Mouse (Mus musculus) cerebellum, adult (tissue): ENCODE measurements around the gene Ppfia2.
A peak's percentile ranks its signal among the peaks of the same experiment; 100 is the strongest.

Experiments used
- ATAC-seq: cut with Nextera tagmentation; 2 replicates; pipeline ENCODE4 v1.9.2; 2017; ENCODE audit warnings: mild to moderate bottlenecking, moderate library complexity, mixed read lengths; ENCODE audit not compliant: insufficient number of reproducible peaks, low FRiP score, low TSS enrichment

Gene Ppfia2

DNA sequence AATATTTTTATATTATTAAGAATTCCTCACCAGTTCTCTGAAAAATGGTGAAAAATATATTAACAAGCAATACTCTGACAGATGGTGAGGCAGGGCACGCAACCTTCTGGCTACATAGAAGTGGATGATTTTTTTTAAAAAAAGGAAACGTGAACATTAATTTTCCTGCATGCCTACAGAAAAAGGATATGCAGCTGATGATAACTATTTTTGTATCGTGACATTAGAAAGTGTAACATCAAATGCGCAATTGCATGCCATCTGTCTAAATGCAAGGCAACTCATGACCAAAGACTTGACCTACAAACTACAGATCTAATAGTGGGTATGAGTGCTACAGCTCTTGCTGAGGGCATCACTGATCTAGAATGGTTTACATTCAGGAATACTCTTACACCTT is 182.1 kb downstream of the Ppfia2 start:
- no peak for ATAC-seq

DNA sequence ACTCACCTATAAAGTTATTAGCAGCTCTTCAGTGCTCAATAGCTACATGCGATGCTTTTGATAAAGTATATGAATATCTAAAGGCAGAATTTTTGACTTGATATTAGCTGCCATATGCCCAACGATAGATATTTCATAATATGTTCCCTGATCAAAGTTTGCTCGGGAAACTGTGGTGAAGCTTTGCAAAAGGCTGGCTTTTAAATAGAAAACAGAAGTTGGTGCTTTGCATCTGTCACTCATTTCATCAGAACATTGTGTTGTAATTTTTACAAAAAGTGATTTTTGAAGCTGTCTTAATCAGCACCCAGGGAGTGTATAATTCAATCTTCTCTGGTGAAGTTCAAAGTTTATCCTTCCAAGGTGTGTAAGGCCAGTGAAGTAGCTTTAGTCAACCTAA is 195.1 kb downstream of the Ppfia2 start:
- ATAC-seq: no peak

DNA sequence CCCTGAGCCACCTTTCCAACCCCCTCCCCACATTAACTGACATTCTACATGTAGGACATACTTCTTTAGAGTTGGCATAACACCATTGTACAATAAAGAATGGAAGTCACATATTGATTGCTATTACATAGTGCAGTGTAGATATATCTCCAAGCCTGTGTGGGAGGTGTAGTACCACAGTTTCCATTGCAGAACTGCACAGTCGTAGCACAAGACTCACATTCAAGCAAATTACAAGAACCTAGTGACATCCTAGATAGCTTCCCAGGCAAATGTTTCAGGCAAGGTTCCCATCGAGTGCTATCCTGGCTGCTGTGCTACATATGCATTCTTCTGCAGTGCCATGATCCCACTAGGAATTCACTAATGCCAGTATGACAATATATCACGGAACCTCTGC is 200.0 kb downstream of the Ppfia2 start:
- ATAC-seq: no peak

DNA sequence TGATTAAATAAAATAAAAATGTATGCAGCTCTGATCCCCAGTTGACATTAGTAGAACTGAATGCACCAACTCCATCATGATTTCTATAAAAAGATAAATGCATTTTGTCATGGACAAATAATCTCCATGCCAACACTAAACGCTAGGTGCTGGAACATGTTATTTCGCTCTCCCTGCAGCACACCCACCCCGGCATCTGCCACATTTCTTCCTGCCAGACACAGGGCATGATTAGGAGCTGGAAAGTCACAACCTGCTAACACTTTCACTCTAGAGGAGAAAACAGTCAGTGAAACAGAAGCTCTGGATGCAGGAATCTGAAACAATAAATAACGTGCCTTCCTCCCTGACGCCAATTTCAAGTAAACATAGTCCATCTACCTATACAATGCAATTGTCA is 211.3 kb downstream of the Ppfia2 start:
- peak; percentile 93 for ATAC-seq

DNA sequence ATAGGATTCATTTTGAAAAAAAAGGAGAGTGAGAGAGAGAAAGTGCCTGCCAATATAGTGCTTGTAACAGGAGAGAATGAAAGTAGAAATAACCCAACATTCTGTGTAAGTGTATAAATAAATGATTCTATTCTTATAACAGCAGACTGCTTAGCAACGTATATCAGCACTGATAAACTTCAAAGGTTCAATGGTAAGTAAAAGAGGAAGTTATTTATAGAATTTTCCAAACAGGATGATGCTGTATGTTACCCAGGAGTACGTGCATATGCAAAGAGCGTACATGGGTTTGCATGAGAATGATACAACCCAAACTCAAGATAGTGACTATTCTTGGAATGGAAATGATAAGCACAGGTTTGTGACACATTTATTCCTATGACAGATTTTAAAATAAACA is 215.4 kb downstream of the Ppfia2 start:
- no peak for ATAC-seq

DNA sequence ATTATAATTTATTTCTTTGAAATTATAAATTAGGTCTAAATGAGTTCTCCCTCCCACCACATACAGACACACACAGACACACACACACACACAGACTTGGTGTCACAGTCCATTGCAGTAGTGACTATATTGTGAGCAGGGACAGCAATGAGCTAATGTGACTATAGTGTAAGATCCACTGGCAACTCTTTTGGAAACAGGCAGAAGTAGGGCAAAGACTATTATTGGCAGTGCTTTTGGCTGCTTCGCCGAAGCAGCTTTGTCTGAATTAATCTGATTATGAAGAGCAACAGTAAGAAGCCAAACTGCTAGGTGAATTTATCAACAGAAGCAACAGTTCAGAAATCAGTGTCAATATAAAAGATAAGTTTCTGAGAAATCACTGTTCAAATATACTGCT is 249.8 kb downstream of the Ppfia2 start:
- ATAC-seq: peak; percentile 90

DNA sequence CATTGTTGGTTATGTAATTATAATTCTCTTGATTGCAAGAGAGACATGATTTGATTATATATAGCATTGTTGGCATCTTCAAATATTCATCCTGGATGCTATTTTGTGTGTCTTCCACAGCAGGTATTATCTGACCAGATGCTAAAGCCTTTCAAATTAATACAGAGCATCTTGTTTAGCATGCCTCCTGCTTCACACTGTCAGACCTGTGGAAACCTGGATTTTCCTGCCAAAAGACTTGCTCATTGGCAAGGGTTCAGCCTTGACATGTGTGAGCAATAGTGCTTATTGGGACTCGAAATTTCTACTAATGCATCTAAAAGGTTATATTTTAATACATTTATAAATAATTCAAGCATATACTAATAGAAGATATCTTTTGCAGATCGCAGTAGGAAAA is 262.1 kb downstream of the Ppfia2 start:
- ATAC-seq: peak; percentile 97

DNA sequence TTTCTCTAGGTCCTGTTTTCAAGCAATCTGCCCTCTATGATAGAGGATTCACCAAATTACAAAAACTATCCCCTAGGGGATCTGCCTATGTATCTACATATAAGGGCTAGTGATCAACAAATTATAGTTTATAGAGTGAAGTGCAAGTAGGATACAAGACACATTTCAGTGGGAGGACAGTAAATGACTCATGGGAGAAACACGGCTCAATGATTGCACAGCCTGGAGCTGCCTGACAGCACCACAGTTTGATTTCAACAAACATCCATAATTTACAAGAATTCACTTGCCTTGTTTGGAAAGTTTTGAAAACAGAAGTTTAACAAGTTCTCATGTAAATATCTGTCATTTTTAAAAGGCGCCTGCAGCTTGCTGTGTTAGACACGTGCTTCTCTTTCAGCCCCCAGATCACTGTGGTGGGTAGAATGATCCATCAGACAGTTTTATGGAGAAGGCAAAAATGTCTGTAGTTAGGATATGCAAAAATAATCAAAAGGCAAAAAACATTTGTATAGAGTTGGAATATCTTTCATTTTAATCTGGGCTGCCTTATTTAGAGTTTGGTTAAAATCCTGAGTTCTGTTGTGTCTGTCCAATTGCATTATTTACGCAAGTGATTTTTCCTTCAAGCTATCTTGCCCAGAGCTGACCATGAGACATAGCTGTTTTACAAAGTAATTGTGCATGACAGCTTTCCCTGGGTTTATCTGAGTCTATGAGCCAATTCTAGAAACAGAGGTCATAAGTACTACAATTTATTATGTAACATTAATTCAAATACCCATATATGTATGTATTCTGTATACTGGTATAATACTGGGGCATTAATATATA is 266.3 kb downstream of the Ppfia2 start:
- ATAC-seq: no peak

DNA sequence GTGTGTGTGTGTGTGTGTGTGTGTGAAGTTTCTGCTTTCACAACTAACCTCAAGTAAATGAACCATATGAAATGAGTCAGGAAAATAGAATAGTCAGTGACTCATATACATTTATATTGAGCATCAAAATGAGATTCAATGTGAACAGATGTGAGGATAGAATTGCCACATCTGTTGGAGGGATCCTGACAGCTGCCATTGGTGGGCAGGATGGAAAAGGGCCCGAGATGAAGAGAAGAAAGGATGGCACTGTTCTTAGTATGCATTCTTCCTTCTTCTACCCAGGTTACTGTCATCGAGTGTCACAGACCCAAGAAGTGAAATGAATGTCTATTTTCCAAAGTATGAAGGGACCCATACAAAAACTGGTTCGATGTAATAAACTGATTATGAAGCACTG is 268.1 kb downstream of the Ppfia2 start:
- no peak for ATAC-seq

DNA sequence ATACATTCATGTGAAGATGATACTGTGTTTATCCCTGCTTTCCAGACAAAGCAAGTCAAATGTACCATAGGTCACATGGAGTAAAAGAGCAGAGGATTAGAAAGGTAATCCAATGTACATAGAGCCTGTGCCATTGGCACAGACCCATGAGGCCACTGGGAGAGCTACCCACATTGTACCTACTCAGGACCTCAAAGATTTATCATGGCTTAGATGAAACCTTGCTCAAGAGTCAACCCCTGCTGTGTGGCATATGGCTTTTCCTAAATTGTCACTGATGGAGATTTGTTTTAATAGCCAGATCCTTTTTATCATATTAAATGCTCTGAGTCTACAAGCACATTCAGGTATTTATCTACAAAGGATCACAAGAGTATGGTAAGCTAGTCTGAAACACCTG is 274.8 kb downstream of the Ppfia2 start:
- ATAC-seq: peak; percentile 78

DNA sequence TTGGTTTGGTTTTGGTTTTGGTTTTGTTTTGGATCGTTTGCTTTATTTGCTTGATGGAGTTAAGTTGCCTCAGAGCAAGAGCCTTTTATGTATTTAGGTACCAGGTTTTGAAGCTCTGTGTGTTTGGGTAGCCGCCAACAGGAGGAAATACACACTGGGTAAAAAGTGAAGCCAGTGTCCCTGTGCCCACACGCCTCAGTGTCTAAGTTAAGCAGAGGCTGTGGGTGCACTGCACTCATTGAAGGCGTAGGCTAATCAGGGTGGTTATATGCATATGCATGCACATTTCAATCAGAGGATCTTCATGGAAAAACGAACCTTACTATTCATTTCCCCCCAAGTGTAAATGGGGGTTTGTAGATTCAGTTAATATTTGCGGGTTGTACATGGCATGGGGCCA is 290.9 kb downstream of the Ppfia2 start:
- ATAC-seq: peak; percentile 96

DNA sequence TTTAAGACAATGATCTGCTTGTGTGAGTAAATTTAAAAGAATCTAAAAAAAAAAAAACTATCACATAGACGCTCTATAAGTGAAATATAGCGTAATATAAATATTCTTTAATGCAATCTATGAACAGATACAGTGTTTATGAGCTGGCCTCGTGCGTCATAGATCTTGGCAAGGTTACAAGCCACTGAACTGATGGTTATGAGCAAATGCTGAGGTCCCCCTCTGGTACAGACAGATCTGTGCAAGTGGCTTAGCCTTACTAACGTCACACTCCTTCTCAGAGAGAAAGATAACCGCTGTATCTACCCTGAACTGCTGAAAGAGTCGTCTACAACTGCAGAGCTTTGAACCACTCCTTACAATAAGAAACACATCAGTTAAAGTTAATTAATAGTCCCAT is 293.6 kb downstream of the Ppfia2 start:
- no peak for ATAC-seq

DNA sequence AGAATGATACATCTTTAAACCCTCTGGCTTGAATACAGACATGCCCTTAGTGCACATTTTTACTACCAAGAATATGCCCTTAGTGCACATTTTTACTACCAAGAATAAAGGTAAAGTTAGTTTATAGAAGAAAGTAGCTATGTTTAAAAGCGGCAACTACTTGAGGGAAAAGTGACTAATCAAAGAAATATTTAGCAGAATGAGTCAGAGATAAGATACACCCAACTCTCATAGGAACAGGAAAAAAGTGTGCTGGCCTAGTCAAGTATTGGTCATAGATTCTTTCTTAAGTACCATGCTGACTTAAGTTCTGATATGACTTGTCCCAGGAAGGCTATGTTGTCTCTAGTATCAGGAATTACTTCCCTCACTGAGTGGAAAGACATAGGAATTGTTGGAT is 305.4 kb downstream of the Ppfia2 start:
- no peak for ATAC-seq

DNA sequence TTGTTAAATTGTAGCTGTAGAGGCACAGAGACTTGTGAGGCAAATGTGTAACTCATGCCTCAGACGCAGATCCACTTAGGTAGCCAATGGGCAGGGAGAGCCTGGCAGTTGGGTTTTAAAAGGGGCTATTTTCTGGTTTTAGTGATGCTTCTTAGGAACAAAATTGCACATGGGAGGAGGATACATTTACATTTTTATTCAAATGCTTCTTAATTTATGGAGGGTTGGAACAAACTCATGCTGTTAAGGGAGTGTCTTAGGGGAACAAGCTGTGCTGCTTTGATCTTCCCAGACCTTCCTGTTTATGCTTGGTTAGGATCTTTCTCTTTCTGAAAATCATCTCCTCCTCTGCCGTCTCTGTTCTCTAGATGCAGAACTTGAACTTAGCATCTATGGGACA is 345.3 kb downstream of the Ppfia2 start:
- ATAC-seq: no peak

DNA sequence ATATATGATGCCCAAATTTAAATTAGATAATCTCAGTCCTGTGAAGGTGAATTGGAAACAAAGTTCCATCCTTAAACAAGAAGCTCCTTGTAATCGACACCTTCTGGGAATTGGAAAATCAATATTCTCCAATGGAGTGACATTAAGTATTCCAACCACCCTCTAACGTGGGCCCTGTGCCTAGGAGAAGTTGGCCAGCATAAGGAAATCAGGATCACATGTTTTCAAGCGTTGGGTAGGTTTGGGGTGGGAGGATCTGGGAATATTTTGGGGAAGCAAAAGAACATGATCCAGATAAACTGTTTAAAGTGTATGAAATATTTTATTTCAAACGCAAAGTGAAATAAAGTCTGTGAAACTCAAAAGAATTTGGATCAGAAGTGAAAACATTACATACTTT is 348.2 kb downstream of the Ppfia2 start:
- ATAC-seq: no peak

DNA sequence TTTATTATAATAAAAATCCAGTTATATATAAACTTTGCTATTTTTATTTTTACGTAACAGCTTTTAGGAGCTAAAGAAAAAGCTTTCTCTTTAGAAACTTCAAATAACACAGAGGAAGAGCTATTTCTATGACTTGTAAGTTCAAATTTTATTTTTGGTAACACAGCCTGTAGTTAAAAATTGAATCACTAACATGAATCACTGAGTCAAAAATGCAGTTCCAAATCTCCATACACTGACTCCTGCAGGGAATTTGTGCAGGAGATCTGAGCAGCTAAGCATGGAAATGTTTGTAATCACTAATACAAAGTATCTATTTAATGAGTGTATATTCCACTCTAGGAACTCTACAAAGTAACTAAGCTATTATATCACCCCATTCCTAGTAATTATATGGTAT is 354.1 kb downstream of the Ppfia2 start:
- no peak for ATAC-seq

DNA sequence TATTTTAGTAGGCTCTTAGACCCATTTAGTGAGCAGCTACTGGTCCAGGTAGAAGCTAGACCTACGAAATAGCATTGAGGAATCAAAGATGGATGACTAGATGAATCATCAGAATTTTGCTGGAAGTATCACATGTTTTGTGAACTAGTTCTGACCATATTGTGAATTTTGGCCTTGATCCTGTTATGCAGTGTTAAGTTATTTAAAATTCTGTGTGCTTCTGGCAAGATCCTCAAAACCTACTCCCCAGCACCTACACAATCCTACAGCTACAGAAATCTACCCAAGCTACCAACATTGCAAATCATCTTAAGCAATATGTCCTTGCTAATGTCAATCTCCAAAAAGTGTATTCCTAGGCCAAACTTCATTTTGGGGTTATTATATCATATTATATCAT is 368.3 kb downstream of the Ppfia2 start:
- ATAC-seq: no peak

DNA sequence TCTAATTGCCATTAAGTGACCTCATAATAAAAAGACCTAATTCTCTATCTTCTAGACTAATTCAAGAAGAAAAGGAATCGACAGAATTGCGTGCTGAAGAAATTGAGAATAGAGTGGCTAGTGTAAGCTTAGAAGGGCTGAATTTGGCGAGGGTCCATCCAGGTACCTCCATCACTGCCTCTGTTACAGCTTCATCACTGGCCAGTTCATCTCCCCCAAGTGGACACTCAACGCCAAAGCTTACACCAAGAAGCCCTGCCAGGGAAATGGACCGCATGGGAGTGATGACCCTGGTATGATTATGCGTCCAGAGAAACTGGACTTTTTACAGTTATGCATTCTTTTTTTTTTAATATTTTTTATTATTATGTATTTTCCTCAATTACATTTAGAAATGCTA is 388.0 kb downstream of the Ppfia2 start:
- 0 out of 2 replicates have a peak, but pooled peaks have one; percentile 40 for ATAC-seq

DNA sequence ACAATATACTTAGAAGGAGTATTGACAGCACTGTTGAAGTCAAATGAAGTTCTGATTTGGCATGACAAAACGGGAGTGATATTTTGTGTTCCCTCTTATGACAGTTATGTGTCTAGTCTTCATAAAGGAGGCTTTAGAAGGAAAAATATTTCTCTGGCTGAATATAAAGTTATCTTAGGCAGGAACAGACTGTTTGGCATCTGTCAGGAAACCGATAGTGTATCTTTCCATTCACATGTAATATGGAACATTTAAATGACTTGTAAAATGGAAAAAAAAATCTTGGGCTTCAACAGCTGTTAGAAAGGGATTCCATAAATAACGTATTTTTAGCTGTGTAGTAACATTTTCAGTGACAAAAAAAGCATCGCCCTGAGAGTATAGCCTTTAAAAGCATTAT is 400.1 kb downstream of the Ppfia2 start:
- no peak for ATAC-seq

DNA sequence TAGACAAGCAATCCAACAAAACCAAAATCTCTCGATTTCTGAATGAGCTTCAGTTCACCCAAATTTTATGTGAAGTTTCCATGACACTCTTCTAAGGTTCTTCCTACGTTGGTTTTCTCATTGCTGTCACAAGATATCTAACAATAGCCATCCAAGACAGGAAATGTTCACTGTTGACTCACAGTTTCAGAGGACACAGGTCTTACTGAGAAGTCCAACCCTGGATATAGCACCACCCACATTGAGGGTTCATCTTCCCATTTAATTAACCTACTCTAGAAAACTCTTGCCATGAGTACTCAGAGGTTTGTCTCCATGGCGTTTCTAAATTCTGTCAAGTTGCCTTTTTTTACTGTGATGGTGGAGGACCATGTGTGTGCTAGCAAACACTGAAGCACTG is 401.7 kb downstream of the Ppfia2 start:
- ATAC-seq: no peak

DNA sequence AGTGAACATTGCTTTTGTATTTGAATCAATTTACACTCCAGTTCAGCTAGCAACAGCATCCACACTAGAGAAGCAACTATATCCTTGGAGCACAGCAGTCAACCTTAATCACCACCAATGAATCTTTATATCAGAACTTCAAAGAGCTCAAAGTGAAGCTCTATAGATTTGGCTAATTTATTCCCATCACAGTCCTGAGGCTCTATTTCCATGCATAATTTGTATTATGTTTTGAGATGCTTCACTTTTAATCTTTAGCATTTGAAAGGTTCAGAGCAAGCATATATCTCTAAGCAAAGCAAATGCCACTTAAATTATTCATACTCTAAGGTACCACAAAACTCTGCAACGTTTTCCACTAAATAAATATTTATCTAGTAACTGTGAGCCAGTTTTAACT is 402.6 kb downstream of the Ppfia2 start:
- no peak for ATAC-seq

DNA sequence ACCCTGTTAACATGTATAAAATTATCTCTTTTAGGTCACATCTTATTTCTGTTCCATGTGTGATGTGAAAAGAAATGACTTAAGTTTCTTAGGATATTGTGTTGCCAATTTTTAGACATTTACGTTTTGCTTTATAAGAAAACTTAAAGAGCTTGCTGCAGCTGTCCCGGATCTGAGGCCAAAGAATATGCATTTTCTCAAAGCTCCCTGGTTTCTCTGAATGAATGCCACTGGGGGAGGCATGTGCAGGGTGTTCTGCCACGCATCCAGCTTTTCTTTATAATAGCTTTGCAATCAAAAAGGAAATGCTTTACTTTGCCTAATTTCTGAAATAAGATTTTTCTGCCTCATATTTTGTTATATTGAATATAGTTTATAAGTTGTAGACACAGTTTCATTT is 411.2 kb downstream of the Ppfia2 start:
- ATAC-seq: no peak

DNA sequence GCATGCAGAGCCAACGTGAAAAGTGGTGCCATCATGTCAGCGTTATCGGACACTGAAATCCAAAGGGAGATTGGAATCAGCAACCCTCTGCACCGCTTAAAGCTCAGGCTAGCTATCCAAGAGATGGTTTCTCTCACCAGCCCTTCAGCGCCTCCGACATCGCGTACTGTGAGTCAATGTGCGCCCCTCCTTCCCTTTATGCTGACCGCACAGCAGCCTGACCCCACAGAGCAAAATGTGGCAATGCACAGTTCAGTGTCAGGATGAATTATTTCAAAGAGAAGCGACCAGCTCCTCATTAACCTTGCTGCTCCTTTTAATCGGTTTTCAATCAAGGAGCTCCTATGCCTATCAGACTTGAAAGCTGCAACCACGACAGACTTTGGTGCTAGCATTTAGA is 426.2 kb downstream of the Ppfia2 start:
- ATAC-seq: no peak
